Mouse (Mus musculus) natural killer cell, adult 2 months (primary cell): ENCODE measurements around the gene Gm7137.
"Not testable (repeated sequence)": the region's sequence is repeated elsewhere in the genome, so short reads cannot be mapped to it uniquely, and the experiment has no call there.

Experiments used
- DNase-seq, 2 experiments: peaks; one replicate each; pipeline ENCODE4 v3.0.0; 2022; ENCODE audit warnings: low spot score in 2 of 2

The Gm7137 gene

GRCm38 (mm10) chr10:77752312-77752711, 35.7 kb downstream of the Gm7137 start:
- DNase-seq, result not testable (repeated sequence)

GRCm38 (mm10) chr10:77751254-77751653, 36.7 kb downstream of the Gm7137 start, which contains the start of gene Gm9736:
Gene Gm9736, minus strand, starts transcription at chr10:77751354.
- DNase-seq, result not testable (repeated sequence)

GRCm38 (mm10) chr10:77750686-77751085, 37.3 kb downstream of the Gm7137 start:
- DNase-seq, result not testable (repeated sequence)

- DNase-seq, result not testable (repeated sequence)
Observed at GRCm38 (mm10) chr10:77741924-77742688, 45.9 kb downstream of the Gm7137 start, which contains the start of gene Gm18596. Gene Gm18596, minus strand, starts transcription at chr10:77742638.

GRCm38 (mm10) chr10:77738929-77739328, 49.1 kb downstream of the Gm7137 start:
- DNase-seq, result no peak
